Mouse (Mus musculus) lung, embryonic 14.5 days (tissue): ENCODE measurements at regions not wholly inside any gene's neighbourhood (a gene's known extent, or its start where the extent isn't known, plus 50 kb on each side); places are given as distances from the start of the nearest gene placed in this dataset.
"Not testable (repeated sequence)": the region's sequence is repeated elsewhere in the genome, so short reads cannot be mapped to it uniquely, and the experiment has no call there.

Source experiments
- ATAC-seq: fragments of 200-750 bp; cut with Nextera tagmentation; 2 replicates; pipeline ENCODE4 v1.8.0; 2017; ENCODE audit warnings: mild to moderate bottlenecking, moderate TSS enrichment, moderate library complexity; ENCODE audit not compliant: insufficient read depth
- DNase-seq: peaks from one replicate; pipeline ENCODE4 v3.0.0-alpha.2; 2015
- H3K27ac ChIP-seq: fragments of 300-500 bp; sonication (generic); 2 replicates; pipeline ENCODE4 v1.5.1; 2014; ENCODE audit warnings: low read depth, mild to moderate bottlenecking, moderate library complexity
- H3K27me3 ChIP-seq: fragments of 300-500 bp; sonication (generic); 2 replicates; pipeline ENCODE4 v1.6.1; 2014; ENCODE audit warnings: low read length, control low read depth; ENCODE audit not compliant: insufficient read depth
- H3K36me3 ChIP-seq: fragments of 300-500 bp; sonication (generic); 2 replicates; pipeline ENCODE4 v1.6.1; 2014; ENCODE audit warnings: control low read depth; ENCODE audit not compliant: insufficient read depth
- H3K4me1 ChIP-seq: fragments of 300-500 bp; sonication (generic); 2 replicates; pipeline ENCODE4 v1.6.1; 2014; ENCODE audit warnings: antibody characterized with exemption, control low read depth; ENCODE audit not compliant: insufficient read depth
- H3K4me2 ChIP-seq: fragments of 300-500 bp; sonication (generic); 2 replicates; pipeline ENCODE4 v1.6.1; 2014; ENCODE audit warnings: mild to moderate bottlenecking
- H3K4me3 ChIP-seq: fragments of 300-500 bp; sonication (generic); 2 replicates; pipeline ENCODE4 v1.5.1; 2014; ENCODE audit warnings: low read depth, low read length
- H3K9ac ChIP-seq: fragments of 300-500 bp; sonication (generic); 2 replicates; pipeline ENCODE4 v1.6.1; 2014
- H3K9me3 ChIP-seq: fragments of 300-500 bp; sonication (generic); 2 replicates; pipeline ENCODE4 v1.6.1; 2016; ENCODE audit warnings: low read depth, low read length, control low read depth
- CTCF ChIP-seq: IDR thresholded peaks from 2 replicates; pipeline ENCODE4 v1.5.1; 2016; ENCODE audit warnings: antibody characterized with exemption, low read depth
- WGBS: fragments of 180-500 bp; shearing (Covaris S2); extraction: QIAGEN DNeasy Blood & Tissue Kit; methylation state at CpG from one replicate; pipeline ENCODE4 v1.1.7; 2014; 5-methylcytosine and 5-hydroxymethylcytosine counted together

DNA sequence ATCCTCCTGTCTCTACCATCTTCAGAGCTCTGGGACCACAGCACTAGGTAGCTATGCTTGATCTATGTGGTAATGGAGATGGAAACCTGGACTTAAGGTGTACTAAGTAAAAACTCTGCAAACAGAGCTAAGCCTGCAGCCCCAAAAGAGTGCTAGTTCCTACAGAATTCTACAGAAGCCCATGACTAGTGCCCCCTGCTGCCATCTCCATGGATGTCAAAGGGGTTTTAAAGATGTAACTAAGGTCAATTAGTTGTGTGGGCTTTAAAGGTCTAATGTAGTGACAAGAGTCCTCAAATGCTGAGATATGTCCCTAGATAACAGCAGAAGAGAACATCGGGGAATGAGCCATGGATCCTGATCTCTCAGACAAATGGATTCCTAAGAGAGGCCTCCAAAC is 212.1 kb downstream of the Trib2 start:
- Histone ChIP-seq H3K4me1 (no peaks in the 10 kb centered on the region; the same call in 1 of the 2 replicates), H3K27ac (no peak overlapping the region), H3K4me2 (no peak overlapping the region), H3K27me3 (no peaks in the 10 kb centered on the region), H3K9ac (no peak overlapping the region), H3K9me3 (no peaks in the 10 kb centered on the region), H3K4me3 (no peak overlapping the region), H3K36me3 (no peaks in the 10 kb centered on the region)
- TF ChIP-seq CTCF, result no peak
- ATAC-seq (no peak), DNase-seq (no peak)
- 74% methylated on average over 1 of the region's 1 CpGs for whole genome bisulfite sequencing

DNA sequence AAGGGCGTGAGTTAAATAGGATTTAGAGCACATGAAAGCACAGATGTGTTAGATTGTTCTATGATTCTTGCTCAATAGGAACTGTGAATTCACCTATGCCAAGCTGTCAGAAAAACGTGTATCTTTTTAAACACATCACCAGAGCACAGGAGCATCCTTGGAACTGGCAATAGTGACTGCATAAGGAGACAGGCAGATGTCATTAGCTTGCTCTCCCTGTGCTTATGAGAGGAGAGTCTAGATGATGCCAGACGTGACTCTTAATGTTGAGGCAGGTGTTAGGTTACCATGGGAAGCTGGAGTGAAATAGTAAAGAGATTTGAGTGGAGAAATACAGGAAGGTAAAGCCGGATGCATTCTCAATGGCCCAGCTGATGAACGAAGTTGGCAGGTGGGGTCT is 212.8 kb downstream of the Trib2 start:
- 57% methylated on average over 5 of the region's 5 CpGs for WGBS

GRCm38 (mm10) chr12:15603319-15603718 is 213.4 kb downstream of the Trib2 start:
- Histone ChIP-seq H3K27ac (no peak overlapping the region), H3K9ac (no peak overlapping the region), H3K4me1 (no peaks in the 10 kb centered on the region), H3K27me3 (no peaks in the 10 kb centered on the region), H3K9me3 (no peaks in the 10 kb centered on the region), H3K36me3 (no peaks in the 10 kb centered on the region), H3K4me2 (no peak overlapping the region), H3K4me3 (no peak overlapping the region)
- TF ChIP-seq CTCF, result no peak
- WGBS, result 61% methylated on average over 5 of the region's 5 CpGs
- no peak for ATAC-seq
- DNase-seq, result peak; percentile 23

More for the DNA sequence above, 212.8 kb downstream of the Trib2 start:
- H3K27ac ChIP-seq, result no peak overlapping the region
- H3K36me3 ChIP-seq, result no peaks in the 10 kb centered on the region
- no peak for ATAC-seq
- no peaks in the 10 kb centered on the region for H3K9me3 ChIP-seq
- no peaks in the 10 kb centered on the region for H3K27me3 ChIP-seq
- DNase-seq, result no peak
- no peaks in the 10 kb centered on the region; the same call in 1 of the 2 replicates for H3K4me1 ChIP-seq
- no peak for TF ChIP-seq CTCF
- H3K9ac ChIP-seq, result no peak overlapping the region
- no peak overlapping the region for H3K4me2 ChIP-seq
- no peak overlapping the region for H3K4me3 ChIP-seq

- Histone ChIP-seq H3K9ac (no peak overlapping the region), H3K36me3 (no peaks in the 10 kb centered on the region), H3K9me3 (no peaks in the 10 kb centered on the region), H3K27me3 (no peaks in the 10 kb centered on the region), H3K4me2 (no peak overlapping the region), H3K4me3 (no peak overlapping the region), H3K4me1 (no peaks in the 10 kb centered on the region), H3K27ac (no peak overlapping the region)
- no peak for ATAC-seq
- 48% methylated on average over 2 of the region's 2 CpGs for WGBS
- no peak for TF ChIP-seq CTCF
- DNase-seq, result no peak
Measured at GRCm38 (mm10) chr12:15594704-15595103, 222.0 kb downstream of the Trib2 start.

- ATAC-seq, H3K4me2 ChIP-seq, H3K9ac ChIP-seq, DNase-seq, H3K4me3 ChIP-seq, H3K27me3 ChIP-seq, H3K27ac ChIP-seq, H3K36me3 ChIP-seq, H3K4me1 ChIP-seq, H3K9me3 ChIP-seq: not testable (repeated sequence)
- 86% methylated on average over 2 of the region's 2 CpGs for WGBS
Measured at GRCm38 (mm10) chr12:15587864-15588263, 228.9 kb downstream of the Trib2 start.

- Histone ChIP-seq H3K4me1 (no peaks in the 10 kb centered on the region), H3K27ac (no peak overlapping the region), H3K9ac (no peak overlapping the region), H3K4me2 (no peak overlapping the region), H3K4me3 (no peak overlapping the region), H3K27me3 (no peaks in the 10 kb centered on the region), H3K36me3 (no peaks in the 10 kb centered on the region), H3K9me3 (no peaks in the 10 kb centered on the region)
- TF ChIP-seq CTCF, result no peak
- WGBS, result 66% methylated on average over 4 of the region's 4 CpGs
- no peak for DNase-seq
- no peak for ATAC-seq
Measured at GRCm38 (mm10) chr12:15586706-15587442, 229.8 kb downstream of the Trib2 start.

DNA sequence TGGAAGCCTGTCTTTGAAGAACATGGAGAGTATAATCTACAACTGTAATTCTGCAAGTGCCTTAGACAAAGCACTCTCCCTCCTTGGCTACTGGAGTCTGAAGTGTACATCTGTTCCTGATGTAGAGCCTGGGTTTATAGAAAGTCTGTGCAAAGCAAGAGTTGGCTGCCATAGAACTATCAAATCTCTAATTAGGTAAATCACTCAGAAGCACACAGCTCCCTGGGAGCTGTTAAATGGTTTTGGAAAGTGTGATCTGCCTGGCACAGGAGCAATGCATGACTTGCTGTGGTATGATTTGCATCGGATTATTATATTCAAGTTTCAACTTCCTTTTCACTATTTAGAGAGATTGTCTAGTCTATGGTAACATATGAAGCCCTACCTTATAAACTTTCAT is 230.9 kb downstream of the Trib2 start:
- ATAC-seq, result no peak
- 74% methylated on average over 1 of the region's 1 CpGs for WGBS

GRCm38 (mm10) chr12:15584721-15585120 is 232.0 kb downstream of the Trib2 start:
- H3K4me2 ChIP-seq, result no peak overlapping the region
- no peak for DNase-seq
- H3K4me3 ChIP-seq, result no peak overlapping the region
- H3K4me1 ChIP-seq, result no peaks in the 10 kb centered on the region
- 86% methylated on average over 4 of the region's 4 CpGs for WGBS
- H3K9ac ChIP-seq, result no peak overlapping the region
- no peaks in the 10 kb centered on the region for H3K9me3 ChIP-seq
- no peak for TF ChIP-seq CTCF
- no peak overlapping the region for H3K27ac ChIP-seq
- H3K36me3 ChIP-seq, result no peaks in the 10 kb centered on the region
- no peak for ATAC-seq
- no peaks in the 10 kb centered on the region for H3K27me3 ChIP-seq

More for the DNA sequence above, 230.9 kb downstream of the Trib2 start:
- TF ChIP-seq CTCF, result no peak
- Histone ChIP-seq H3K9me3 (no peaks in the 10 kb centered on the region), H3K4me2 (no peak overlapping the region), H3K27ac (no peak overlapping the region), H3K9ac (no peak overlapping the region), H3K4me3 (no peak overlapping the region), H3K4me1 (no peaks in the 10 kb centered on the region), H3K27me3 (no peaks in the 10 kb centered on the region), H3K36me3 (no peaks in the 10 kb centered on the region)
- no peak for DNase-seq
